Mouse (Mus musculus): ENCODE measurements around the gene Sema6d. TPM values are rescaled to one million over a fixed set of nuclear protein-coding genes. Genes with fewer than 3 reads are reported as not detected.

Sema6d gene
- polyA plus RNA-seq, 1 experiment from 2014 or later = 12.2 TPM

DNA sequence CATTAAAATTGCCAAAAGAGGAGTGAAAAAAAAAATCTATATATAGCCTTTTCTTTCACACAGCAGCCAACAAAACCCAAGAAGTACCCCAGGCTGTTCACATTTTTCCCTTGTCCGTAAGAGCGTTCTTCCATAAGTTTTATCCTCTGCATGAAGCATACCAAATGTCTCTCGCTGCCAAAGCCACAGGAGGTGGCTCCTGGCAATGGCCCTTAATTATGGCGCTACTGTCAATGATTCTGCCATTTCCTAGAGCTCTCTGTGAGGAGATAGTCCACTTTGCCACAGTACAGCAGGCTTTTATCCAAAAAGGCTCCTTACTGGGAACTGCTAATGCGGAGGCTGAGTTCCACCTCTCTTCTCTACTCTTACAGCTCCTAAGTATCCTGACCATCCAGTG lies 104.3 kb downstream of the Sema6d start:
- no peak overlapping the region for H3K4me3 ChIP-seq (ENCODE audit: low read depth, low read length)
- H3K4me2 ChIP-seq = no peak overlapping the region
- H3K9ac ChIP-seq (ENCODE audit: low read depth, low read length) = no peak overlapping the region
- H3K4me1 ChIP-seq (replicated peaks; ENCODE audit: control insufficient read depth, insufficient read depth, low read length) = no peaks in the 10 kb centered on the region
- H3K27me3 ChIP-seq (replicated peaks; ENCODE audit: control insufficient read depth, insufficient read depth, low read length) = no peaks in the 10 kb centered on the region
- no peaks in the 10 kb centered on the region for H3K36me3 ChIP-seq (ENCODE audit: control insufficient read depth, insufficient read depth, low read length)
- 83% methylated on average over 5 of the region's 5 CpGs for WGBS
- DNase-seq (ENCODE audit: low spot score) = no peak
- H3K9me3 ChIP-seq (ENCODE audit: control insufficient read depth, low read length) = no peaks in the 10 kb centered on the region
- no peak for ATAC-seq (replicated peaks; ENCODE audit: low FRiP score)
- H3K27ac ChIP-seq (ENCODE audit: low read depth, low read length) = no peak overlapping the region

DNA sequence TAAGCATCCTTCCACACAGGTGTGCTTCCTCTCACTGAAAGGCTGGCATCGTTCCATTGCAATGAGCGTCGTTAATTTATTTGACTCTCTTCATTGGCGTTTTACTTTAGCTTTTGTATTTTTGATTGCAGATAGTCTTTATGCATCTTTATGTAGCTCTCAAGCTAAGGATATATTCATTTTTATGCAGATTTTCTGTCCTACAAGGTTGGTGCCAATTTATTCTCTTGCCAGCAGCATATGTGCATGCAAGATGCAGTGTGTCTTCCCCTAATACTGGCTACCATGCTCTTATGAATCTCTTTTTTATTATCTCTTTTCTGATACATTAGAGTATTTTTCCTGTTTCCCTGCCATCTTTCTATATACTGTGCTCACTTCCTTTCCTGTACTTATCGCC lies 111.7 kb downstream of the Sema6d start:
- 87% methylated on average over 5 of the region's 5 CpGs for WGBS
- Histone ChIP-seq H3K4me3 (ENCODE audit: low read depth, low read length) (no peak overlapping the region), H3K36me3 (ENCODE audit: control insufficient read depth, insufficient read depth, low read length) (no peaks in the 10 kb centered on the region)

DNA sequence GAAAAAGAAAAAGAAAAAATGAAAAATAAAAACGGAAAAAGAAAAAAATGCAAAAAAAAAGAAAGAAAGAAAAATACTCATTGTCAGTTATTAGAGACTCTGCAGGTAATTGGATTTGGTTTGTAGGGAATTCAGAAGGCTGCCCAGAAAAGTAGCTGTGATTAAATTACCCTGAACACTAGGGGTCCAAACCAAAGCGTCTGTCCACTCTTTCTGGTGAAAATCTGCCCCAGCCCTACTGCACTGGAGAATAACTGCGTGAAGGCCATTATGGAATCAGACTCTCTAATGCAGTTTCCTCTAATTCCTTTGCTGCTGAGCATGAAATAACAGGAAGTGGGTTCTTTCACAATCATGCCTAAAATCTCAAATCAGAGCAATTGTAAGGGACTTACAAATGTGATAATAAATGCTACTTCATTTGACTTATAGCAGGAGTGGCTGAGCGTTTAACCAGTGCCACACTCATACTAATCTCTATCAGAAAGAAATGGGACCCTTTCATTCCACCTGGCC lies 112.8 kb downstream of the Sema6d start:
- DNase-seq (ENCODE audit: low spot score) (no peak), ATAC-seq (replicated peaks; ENCODE audit: low FRiP score) (no peak)
- WGBS = 41% methylated on average over 4 of the region's 4 CpGs
- no peaks in the 10 kb centered on the region for H3K36me3 ChIP-seq (ENCODE audit: control insufficient read depth, insufficient read depth, low read length)
- H3K27ac ChIP-seq (ENCODE audit: low read depth, low read length) = no peak overlapping the region
- H3K9ac ChIP-seq (ENCODE audit: low read depth, low read length) = no peak overlapping the region
- no peak overlapping the region for H3K4me2 ChIP-seq
- H3K4me1 ChIP-seq (replicated peaks; ENCODE audit: control insufficient read depth, insufficient read depth, low read length) = no peaks in the 10 kb centered on the region
- no peak overlapping the region for H3K4me3 ChIP-seq (ENCODE audit: low read depth, low read length)
- H3K27me3 ChIP-seq (replicated peaks; ENCODE audit: control insufficient read depth, insufficient read depth, low read length) = no peaks in the 10 kb centered on the region
- H3K9me3 ChIP-seq (ENCODE audit: control insufficient read depth, low read length) = no peaks in the 10 kb centered on the region

More for the DNA sequence above, 111.7 kb downstream of the Sema6d start:
- no peak for DNase-seq (ENCODE audit: low spot score)
- Histone ChIP-seq H3K4me1 (replicated peaks; ENCODE audit: control insufficient read depth, insufficient read depth, low read length) (no peaks in the 10 kb centered on the region), H3K27ac (ENCODE audit: low read depth, low read length) (no peak overlapping the region), H3K4me2 (no peak overlapping the region), H3K27me3 (replicated peaks; ENCODE audit: control insufficient read depth, insufficient read depth, low read length) (no peaks in the 10 kb centered on the region), H3K9me3 (ENCODE audit: control insufficient read depth, low read length) (no peaks in the 10 kb centered on the region), H3K9ac (ENCODE audit: low read depth, low read length) (no peak overlapping the region)
- ATAC-seq (replicated peaks; ENCODE audit: low FRiP score) = no peak

DNA sequence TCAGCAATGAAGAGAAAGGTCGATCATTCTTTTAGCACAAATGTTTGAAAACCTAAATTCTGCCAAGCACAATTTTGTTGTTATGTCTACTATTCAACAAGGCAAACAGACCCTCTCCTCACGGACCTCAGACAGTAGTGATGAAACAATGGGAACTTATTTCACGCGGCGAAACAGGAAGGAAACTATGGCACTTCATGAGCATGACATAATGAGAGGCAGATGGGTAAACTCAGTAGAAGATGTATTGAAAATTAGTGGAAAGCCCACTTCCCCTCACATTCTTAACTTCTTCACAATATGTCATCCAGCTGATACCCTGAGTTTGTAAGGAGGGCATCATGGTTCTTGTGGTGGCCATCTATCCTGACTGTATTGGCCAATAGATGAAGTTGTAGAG lies 116.0 kb downstream of the Sema6d start:
- no peak overlapping the region for H3K27ac ChIP-seq (ENCODE audit: low read depth, low read length)
- H3K4me2 ChIP-seq = no peak overlapping the region
- no peak overlapping the region for H3K9ac ChIP-seq (ENCODE audit: low read depth, low read length)
- H3K36me3 ChIP-seq (ENCODE audit: control insufficient read depth, insufficient read depth, low read length) = no peaks in the 10 kb centered on the region
- no peaks in the 10 kb centered on the region for H3K4me1 ChIP-seq (replicated peaks; ENCODE audit: control insufficient read depth, insufficient read depth, low read length)
- no peaks in the 10 kb centered on the region for H3K9me3 ChIP-seq (ENCODE audit: control insufficient read depth, low read length)
- H3K4me3 ChIP-seq (ENCODE audit: low read depth, low read length) = no peak overlapping the region
- no peak for ATAC-seq (replicated peaks; ENCODE audit: low FRiP score)
- 64% methylated on average over 5 of the region's 5 CpGs for WGBS
- DNase-seq (ENCODE audit: low spot score) = no peak
- no peaks in the 10 kb centered on the region for H3K27me3 ChIP-seq (replicated peaks; ENCODE audit: control insufficient read depth, insufficient read depth, low read length)

DNA sequence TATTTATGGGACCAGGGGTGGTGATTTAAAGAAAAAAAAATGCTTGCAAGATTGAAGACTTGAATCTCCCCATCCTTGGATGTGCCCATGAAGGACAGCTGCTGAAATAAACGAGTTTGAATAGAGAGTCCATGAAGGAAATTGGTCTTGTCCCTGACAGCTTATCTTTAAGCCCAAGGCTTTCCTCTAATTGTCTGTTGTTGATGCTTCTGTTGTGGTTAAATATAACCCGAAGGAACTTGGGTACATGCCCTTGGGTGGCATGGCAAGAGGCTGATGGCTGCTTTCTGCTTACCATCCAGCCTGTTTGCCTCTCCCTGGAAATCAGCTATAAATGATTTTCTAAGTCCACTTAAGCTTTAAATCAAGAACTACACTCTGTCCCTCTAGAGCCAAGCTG lies 118.5 kb downstream of the Sema6d start:
- ATAC-seq (replicated peaks; ENCODE audit: low FRiP score) = no peak
- no peak overlapping the region for H3K4me2 ChIP-seq
- no peak for DNase-seq (ENCODE audit: low spot score)
- H3K27me3 ChIP-seq (replicated peaks; ENCODE audit: control insufficient read depth, insufficient read depth, low read length) = no peaks in the 10 kb centered on the region
- no peak overlapping the region for H3K27ac ChIP-seq (ENCODE audit: low read depth, low read length)
- no peak overlapping the region for H3K9ac ChIP-seq (ENCODE audit: low read depth, low read length)
- no peaks in the 10 kb centered on the region for H3K4me1 ChIP-seq (replicated peaks; ENCODE audit: control insufficient read depth, insufficient read depth, low read length)
- H3K9me3 ChIP-seq (ENCODE audit: control insufficient read depth, low read length) = no peaks in the 10 kb centered on the region
- no peaks in the 10 kb centered on the region for H3K36me3 ChIP-seq (ENCODE audit: control insufficient read depth, insufficient read depth, low read length)
- H3K4me3 ChIP-seq (ENCODE audit: low read depth, low read length) = no peak overlapping the region
- 23% methylated on average over 2 of the region's 2 CpGs for WGBS

DNA sequence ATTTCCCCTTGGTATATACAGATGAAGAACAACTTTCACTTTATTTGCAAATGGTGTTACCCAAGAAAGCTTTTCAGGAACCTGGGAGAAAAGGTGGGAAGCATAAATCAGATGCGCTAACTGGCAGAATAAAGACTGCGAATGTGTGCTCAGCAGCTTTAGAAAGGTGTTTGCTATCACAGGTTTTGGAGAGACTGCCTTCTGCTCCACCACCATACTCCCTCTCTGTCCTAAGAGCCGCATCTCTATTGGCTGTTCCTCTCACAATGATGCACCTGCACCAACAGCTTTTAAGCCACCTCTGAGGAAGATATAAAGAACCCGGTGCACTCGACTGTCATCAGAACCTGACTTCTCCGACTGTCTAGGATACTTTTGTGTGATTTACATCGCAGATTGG lies 133.8 kb downstream of the Sema6d start:
- H3K36me3 ChIP-seq (ENCODE audit: control insufficient read depth, insufficient read depth, low read length) = no peaks in the 10 kb centered on the region
- H3K9me3 ChIP-seq (ENCODE audit: control insufficient read depth, low read length) = no peaks in the 10 kb centered on the region
- H3K4me1 ChIP-seq (replicated peaks; ENCODE audit: control insufficient read depth, insufficient read depth, low read length) = no peaks in the 10 kb centered on the region
- no peak overlapping the region for H3K27ac ChIP-seq (ENCODE audit: low read depth, low read length)
- no peaks in the 10 kb centered on the region for H3K27me3 ChIP-seq (replicated peaks; ENCODE audit: control insufficient read depth, insufficient read depth, low read length)
- no peak overlapping the region for H3K4me3 ChIP-seq (ENCODE audit: low read depth, low read length)
- no peak overlapping the region for H3K9ac ChIP-seq (ENCODE audit: low read depth, low read length)
- DNase-seq (ENCODE audit: low spot score) (no peak), ATAC-seq (replicated peaks; ENCODE audit: low FRiP score) (no peak)
- 77% methylated on average over 7 of the region's 7 CpGs for WGBS
- no peak overlapping the region for H3K4me2 ChIP-seq

DNA sequence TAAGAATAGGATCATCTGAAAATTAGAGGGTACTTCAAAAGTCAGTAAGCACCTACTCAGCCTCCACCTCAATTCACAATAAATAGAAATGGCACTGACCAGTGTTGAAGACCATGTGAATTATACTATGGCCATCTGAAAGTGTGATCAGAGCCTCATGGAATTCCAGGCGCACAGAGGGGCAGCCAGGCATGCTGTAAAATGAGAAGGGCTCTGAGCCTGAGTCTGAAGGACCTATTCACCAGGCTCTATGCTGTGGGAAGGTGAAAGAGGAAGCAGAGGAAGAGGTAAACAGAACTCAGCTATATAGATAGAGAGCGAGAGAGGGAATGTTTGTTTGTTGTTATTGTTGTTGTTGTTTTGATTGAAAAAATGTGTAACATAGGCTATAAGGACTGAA lies 134.6 kb downstream of the Sema6d start:
- Histone ChIP-seq H3K9me3 (ENCODE audit: control insufficient read depth, low read length) (no peaks in the 10 kb centered on the region), H3K36me3 (ENCODE audit: control insufficient read depth, insufficient read depth, low read length) (no peaks in the 10 kb centered on the region), H3K4me3 (ENCODE audit: low read depth, low read length) (no peak overlapping the region), H3K27ac (ENCODE audit: low read depth, low read length) (no peak overlapping the region), H3K4me1 (replicated peaks; ENCODE audit: control insufficient read depth, insufficient read depth, low read length) (no peaks in the 10 kb centered on the region), H3K9ac (ENCODE audit: low read depth, low read length) (no peak overlapping the region), H3K27me3 (replicated peaks; ENCODE audit: control insufficient read depth, insufficient read depth, low read length) (no peaks in the 10 kb centered on the region), H3K4me2 (no peak overlapping the region)
- ATAC-seq (replicated peaks; ENCODE audit: low FRiP score) (no peak), DNase-seq (ENCODE audit: low spot score) (no peak)
- 47% methylated on average over 2 of the region's 2 CpGs for WGBS

DNA sequence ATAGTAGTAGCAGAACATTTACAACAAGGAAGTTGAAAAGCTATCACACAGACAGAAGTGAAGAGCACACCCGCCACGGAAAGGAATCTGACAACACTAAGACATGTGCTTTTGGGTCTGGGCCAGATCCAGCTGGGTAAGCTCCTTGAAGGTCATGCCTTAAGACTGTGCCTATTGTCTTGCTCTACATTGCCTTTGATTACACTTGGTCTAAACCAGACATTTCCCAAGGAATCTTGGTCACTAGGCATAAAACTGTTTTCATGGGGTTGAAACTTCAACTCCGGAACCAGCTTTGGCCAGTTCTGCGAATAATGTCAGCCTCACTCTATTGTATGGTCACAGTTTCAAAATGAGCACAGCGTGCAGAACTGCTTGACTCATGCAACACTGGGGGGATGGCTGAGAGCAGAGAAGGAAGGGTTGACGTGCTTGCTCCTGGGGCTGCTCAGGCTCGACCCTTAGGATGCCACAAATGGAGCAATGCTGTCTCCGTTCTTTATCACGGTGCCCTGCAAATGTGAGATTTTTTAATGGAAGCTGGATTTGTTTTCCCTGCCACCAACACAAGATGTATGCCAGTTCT lies 145.0 kb downstream of the Sema6d start:
- H3K27me3 ChIP-seq (replicated peaks; ENCODE audit: control insufficient read depth, insufficient read depth, low read length) = no peaks in the 10 kb centered on the region
- H3K4me1 ChIP-seq (replicated peaks; ENCODE audit: control insufficient read depth, insufficient read depth, low read length) = no peaks in the 10 kb centered on the region
- ATAC-seq (replicated peaks; ENCODE audit: low FRiP score) (no peak), DNase-seq (ENCODE audit: low spot score) (no peak)
- H3K4me2 ChIP-seq = no peak overlapping the region
- H3K4me3 ChIP-seq (ENCODE audit: low read depth, low read length) = no peak overlapping the region
- H3K36me3 ChIP-seq (ENCODE audit: control insufficient read depth, insufficient read depth, low read length) = no peaks in the 10 kb centered on the region
- H3K9me3 ChIP-seq (ENCODE audit: control insufficient read depth, low read length) = no peaks in the 10 kb centered on the region
- WGBS = 77% methylated on average over 9 of the region's 9 CpGs
- H3K27ac ChIP-seq (ENCODE audit: low read depth, low read length) = no peak overlapping the region
- H3K9ac ChIP-seq (ENCODE audit: low read depth, low read length) = no peak overlapping the region

DNA sequence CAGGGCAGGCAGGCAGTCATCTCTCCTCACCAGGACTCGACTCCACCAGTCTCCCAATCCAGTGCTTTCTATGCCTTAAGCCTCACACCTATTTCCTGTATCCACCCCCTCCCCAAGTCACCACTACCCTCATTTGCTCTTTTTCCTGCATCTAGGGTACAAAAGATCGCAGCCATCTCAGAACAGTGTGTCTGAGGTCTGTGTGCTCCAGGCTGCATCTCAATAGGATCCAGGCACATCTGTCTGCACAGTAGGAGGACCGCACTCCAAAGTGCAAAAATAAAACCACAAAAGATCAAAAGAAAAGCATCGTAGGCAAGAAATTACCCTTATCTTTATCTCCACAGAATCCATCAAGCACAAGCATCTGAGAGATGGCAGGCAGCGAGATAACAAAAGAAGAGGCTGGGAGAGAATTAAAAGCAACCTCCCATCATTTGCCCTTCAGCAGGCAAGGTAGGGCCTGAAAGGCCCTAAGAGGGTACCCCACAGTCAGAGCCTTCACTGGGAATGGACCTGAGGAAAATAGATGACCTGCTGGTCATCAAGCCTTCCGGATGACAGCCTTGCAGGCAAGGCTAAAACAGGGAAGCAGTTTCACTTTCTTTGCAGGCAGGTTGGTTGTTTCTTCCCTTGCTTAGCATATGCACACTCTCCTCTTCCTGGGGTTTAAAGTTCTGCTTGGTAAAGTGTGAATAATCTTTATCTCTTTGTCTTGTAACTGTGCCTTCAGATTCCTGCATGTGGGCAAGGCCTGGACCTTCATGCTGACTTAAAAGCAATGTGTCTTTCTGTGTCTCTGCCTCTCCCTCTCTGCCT lies 145.7 kb downstream of the Sema6d start:
- Histone ChIP-seq H3K4me1 (replicated peaks; ENCODE audit: control insufficient read depth, insufficient read depth, low read length) (no peaks in the 10 kb centered on the region), H3K4me3 (ENCODE audit: low read depth, low read length) (no peak overlapping the region), H3K4me2 (no peak overlapping the region), H3K27me3 (replicated peaks; ENCODE audit: control insufficient read depth, insufficient read depth, low read length) (no peaks in the 10 kb centered on the region), H3K27ac (ENCODE audit: low read depth, low read length) (no peak overlapping the region), H3K9ac (ENCODE audit: low read depth, low read length) (no peak overlapping the region), H3K9me3 (ENCODE audit: control insufficient read depth, low read length) (no peaks in the 10 kb centered on the region), H3K36me3 (ENCODE audit: control insufficient read depth, insufficient read depth, low read length) (no peaks in the 10 kb centered on the region)
- WGBS = 49% methylated on average over 6 of the region's 6 CpGs
- DNase-seq (ENCODE audit: low spot score) = no peak
- no peak for ATAC-seq (replicated peaks; ENCODE audit: low FRiP score)

Data from liver, embryonic 11.5 days (tissue).